Mouse (Mus musculus): ENCODE data around the gene Pnp.
"Not testable (repeated sequence)": the region's sequence is repeated elsewhere in the genome, so short reads cannot be mapped to it uniquely, and the experiment has no call there.

The Pnp gene

GRCm38 (mm10) chr14:50930754-50931492 is at the start of gene Pnp, which contains the start of gene Pip4p1:
Gene Pnp, plus strand, starts transcription at chr14:50931082.
Gene Pip4p1, minus strand, starts transcription at chr14:50930856.
- peak; percentile 99 to 100 for DNase-seq

DNA sequence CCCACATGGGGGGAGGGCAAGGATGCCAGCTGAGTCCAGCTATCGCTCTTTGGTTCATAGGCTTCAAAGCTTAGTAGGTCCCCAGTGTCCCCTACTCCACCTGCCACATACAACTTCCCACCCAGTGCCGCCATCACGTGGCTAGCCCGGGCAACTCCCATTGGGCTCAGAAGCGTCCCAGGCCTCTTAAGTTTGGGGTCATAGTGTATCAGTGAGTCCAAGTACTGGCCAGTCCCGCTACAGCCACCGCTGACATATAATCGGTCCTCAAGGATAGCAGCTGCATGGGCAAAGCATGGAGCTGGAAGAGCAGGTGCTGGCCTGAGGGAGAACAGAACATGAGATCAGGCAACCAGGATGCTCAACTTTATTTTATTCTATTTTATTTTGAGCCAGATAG is 39.3 kb upstream of the Pnp start:
- no peak for DNase-seq

GRCm38 (mm10) chr14:50892091-50892490 is 38.8 kb upstream of the Pnp start:
- DNase-seq: no peak

DNA sequence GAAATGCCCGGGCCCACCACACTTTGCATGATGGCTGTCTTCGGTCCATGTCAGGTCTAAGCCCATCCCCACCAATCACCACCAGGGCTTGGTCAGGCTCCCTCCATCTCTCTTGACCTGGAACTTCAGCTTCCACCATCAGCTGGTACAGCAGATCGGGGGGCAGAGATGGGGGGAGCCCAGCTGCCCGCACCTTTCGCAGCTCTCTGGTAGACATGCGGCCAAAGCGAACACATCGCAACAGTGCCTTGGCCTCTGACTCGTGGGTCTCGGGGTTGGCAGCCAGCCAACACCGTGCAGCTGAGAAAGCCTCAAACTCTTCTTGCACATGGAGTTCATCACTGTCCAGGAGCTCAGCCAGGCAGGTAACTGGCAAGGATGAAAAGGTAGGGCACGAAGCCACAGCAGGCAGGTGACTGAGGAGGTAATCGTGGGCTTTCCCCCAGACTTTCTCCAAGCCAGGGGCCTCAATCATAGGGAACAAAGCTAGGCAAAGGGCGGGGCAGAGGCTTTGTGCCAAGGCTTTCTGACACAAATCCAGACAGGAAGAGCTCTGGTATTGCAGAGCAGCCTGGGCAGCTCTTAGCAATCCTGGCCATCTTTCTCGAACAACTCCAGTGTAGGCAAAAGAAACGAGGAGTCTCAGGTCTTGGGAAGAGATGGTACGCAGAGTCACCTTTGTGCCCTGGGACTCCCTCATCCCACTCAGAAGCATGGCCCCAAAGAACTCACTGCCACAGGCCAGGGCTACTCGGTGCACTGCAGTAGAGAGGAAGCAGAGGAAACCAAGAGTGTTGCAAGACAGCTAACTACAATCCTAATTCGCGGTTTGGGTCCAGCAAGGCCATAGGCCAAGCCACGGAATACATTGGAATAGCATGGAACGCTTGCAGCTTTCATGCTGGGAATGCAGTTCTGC is 38.1 kb upstream of the Pnp start:
- DNase-seq: no peak

GRCm38 (mm10) chr14:50895407-50895806 is 35.5 kb upstream of the Pnp start:
- DNase-seq: no peak

DNA sequence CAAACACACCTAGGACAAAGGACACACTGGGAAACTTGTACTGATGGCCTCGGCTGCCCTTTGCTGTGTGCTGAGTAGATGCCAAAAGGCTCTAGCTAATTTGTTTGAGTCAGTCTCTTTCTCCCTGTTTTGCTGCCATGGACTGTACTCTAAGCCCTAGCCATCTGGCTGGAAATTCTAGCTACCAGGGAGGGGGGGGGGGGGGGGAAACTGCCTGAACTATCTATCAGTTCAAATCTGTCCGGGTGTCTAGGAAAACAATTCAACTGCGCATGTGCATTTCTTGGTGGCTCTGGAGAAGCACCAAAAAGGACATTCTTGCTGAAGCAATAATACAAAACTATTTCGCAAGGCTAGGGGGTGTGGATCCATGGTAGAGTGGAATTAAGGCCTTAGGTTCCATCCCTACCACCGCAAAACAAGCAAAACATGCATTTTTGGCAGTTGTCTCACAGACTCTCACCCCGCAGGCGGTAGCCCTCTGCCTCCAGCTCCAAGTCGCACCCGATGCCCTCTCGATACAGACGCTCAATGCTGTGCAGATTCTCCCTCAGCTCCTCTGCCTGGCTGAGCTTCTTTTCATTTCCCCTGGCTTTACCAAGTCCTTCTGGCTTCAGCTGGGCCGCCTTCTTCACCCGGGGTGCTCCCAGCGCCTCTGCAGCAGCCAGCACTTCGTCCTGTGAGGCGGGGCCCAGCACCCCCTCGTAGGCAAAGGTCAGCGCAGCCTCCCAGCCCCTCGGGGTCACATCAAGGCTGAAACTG is 34.7 kb upstream of the Pnp start:
- no peak for DNase-seq

DNA sequence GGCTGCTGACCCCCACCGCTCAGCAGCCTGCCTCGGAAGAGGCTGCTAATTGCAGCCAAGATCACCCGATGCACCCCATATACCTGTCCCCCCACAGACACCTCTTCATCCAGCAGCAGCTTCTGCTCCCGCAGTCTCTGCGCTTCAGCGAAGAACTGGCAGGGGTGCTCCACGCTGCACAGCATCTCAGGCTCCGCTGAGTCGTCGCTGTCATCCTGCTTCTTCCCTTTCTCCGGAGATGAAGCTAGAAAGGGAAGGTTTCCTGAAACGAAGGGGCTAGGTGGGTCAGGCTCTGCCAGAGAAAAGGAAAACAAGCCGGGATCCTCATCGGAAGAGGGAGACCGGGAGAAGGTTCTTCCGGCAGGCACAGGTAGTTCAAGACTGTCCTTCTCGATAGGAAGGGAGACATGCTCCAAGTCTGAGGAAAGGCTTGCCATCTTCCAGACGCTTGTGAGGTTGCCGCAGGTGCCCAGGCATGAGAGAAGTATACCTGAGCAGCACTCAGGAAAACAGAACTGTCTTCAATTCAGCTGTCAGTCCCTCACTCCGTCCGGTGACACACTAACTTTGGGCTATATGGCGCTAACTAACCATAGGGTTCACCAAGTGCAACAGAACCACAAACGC is 34.0 kb upstream of the Pnp start:
- DNase-seq: no peak

- DNase-seq: no peak
Observed at GRCm38 (mm10) chr14:50897374-50897765, 33.5 kb upstream of the Pnp start, which contains the start of gene Klhl33. Gene Klhl33, minus strand, starts transcription at chr14:50897507.

DNA sequence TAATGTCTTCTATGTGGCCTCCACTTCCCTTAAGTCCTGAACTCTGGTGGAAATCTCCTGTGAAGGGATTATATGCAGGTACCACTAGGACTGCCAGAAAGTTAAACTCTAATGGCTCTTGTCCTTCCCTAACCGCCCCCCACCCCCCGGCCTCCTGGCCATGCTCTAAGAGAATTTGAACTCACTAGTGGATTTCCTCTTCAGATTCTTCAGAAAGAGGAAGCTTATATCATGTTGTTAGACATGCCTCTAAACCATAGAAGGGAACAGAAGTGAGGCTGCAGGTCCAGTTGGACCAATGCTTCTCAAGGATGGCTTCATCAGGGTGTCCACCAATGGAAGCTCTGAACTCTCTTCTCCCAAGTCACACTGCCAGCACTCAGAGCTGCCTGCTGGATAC is 32.9 kb upstream of the Pnp start:
- DNase-seq: not testable (repeated sequence)

GRCm38 (mm10) chr14:50903973-50904827 is 26.7 kb upstream of the Pnp start:
- no peak for DNase-seq

GRCm38 (mm10) chr14:50904828-50905129 is 26.1 kb upstream of the Pnp start:
- DNase-seq: no peak

DNA sequence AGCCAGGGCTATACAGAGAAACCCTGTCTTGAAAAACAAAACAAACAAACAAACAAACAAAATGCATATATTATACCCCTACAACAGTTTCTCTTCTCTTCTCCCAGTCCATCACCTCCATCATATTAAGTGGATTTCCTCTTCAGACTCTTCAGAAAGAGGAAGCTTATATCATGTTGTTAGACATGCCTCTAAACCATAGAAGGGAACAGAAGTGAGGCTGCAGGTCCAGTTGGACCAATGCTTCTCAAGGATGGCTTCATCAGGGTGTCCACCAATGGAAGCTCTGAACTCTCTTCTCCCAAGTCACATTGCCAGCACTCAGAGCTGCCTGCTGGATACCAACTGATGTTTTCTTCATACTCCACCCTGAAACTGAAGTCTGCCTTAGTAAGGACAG is 25.6 kb upstream of the Pnp start:
- DNase-seq: not testable (repeated sequence)

DNA sequence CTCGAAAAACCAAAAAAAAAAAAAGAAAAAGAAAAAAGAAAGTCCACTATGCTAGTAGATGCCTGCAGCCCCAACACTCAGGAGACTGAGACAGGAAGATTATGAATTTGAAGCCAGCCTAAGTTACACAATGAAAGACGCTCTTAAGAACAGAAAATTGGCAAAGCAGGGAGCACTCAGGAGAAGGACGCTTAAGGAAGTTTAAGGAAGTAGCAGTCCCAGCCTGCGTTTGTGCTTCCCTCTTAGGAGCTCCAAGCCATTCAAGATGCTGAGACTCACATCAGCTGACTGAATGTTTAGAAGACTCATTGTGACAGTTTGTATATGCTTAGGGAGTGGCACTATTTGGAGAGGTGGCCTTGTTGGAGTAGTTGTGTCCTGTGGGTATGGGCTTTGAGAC is 22.8 kb upstream of the Pnp start:
- no peak for DNase-seq

DNA sequence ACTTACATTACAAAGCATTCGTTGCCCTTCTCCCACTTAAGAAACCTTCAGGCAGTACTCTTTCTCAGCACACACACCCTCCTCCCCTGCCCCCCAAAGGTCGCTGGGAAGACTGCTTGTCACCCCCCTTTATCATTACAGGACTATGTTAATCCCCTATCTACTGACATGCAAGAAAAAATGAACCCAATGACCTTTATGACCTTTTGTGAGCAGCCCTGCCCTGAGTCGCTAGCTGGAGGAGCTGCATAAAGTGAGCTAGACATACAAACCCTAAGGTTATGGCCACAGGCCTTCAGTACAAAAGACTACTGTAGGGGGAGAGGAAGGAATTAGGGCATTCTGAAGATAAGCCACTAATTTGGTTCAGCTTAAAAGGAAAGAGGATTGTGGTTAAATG is 19.5 kb upstream of the Pnp start:
- DNase-seq: no peak

DNA sequence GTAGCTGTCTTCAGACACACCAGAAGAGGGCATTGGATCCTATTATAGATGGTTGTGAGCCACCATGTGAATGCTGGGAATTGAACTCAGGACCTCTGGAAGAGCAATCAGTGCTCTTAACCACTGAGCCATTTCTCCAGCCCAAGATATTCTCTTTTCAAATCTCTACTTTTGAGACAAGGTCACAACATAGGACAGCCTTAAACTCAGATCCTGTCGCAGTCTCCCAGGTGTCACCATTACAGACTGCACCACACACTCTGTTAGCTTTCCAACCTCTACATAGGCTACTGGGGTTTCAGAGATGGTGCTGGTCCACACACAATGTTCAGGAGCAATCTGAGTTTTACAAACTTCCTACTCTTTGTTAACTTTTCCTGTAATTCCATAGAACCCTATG is 7.4 kb upstream of the Pnp start:
- peak in 1 of 2 experiments; percentile 14 for DNase-seq

- peak; percentile 97 to 99 for DNase-seq
Observed at GRCm38 (mm10) chr14:50924281-50925064, 6.4 kb upstream of the Pnp start, which contains the start of the genes Osgep and Apex1. Gene Osgep, minus strand, starts transcription at chr14:50924893. Gene Apex1, plus strand, starts transcription at chr14:50924968.

- DNase-seq: peak; percentile 37 to 50
Observed at GRCm38 (mm10) chr14:50925111-50925920, 5.6 kb upstream of the Pnp start.

DNA sequence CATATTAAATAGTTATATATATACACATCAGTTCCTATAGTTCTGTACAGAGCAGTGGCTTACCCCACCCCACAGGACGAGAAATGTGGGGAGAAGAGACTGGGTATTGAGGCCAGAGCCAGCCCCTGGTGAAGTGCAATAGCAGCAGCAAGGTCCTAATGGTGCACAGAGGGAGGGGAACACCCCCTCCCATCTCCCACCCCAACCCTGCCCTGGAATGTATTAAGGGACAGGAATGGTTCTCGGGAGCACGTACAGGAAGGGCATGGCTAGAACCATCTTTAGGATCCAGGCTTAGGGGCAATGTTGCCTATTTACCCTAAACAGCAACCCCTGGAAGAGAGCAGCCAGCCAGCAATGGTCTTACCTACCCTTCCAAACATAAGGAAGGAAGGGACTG is 3.5 kb upstream of the Pnp start:
- no peak for DNase-seq

GRCm38 (mm10) chr14:50929951-50930350 is 931 bp upstream of the Pnp start:
- DNase-seq: no peak

GRCm38 (mm10) chr14:50930377-50930753 is 517 bp upstream of the Pnp start:
- peak; percentile 91 to 92 for DNase-seq

Data from B cell, adult 2 months (primary cell).